Mouse (Mus musculus) embryonic facial prominence, embryonic 15.5 days (tissue): ENCODE data around the gene Wbp2. TPM values are rescaled to one million over a fixed set of nuclear protein-coding genes. Genes with fewer than 3 reads are reported as not detected.
"Not testable (repeated sequence)": the region's sequence is repeated elsewhere in the genome, so short reads cannot be mapped to it uniquely, and the experiment has no call there.

Experiments used
- ATAC-seq: fragments of 200-750 bp; cut with Nextera tagmentation; 2 replicates; pipeline ENCODE4 v1.8.0; 2017; ENCODE audit warnings: low read depth, moderate TSS enrichment; ENCODE audit not compliant: insufficient number of reproducible peaks, low FRiP score, low TSS enrichment
- H3K27ac ChIP-seq: fragments of 300-500 bp; sonication (generic); replicated peaks from 2 replicates; pipeline ENCODE4 v1.5.1; 2015; ENCODE audit warnings: mild to moderate bottlenecking, inconsistent platforms
- H3K27me3 ChIP-seq: fragments of 300-500 bp; sonication (generic); 2 replicates; pipeline ENCODE4 v1.6.1; 2015; ENCODE audit warnings: inconsistent platforms
- H3K36me3 ChIP-seq: fragments of 300-500 bp; sonication (generic); 2 replicates; pipeline ENCODE4 v1.6.1; 2015; ENCODE audit warnings: mild to moderate bottlenecking, inconsistent platforms
- H3K4me1 ChIP-seq: fragments of 300-500 bp; sonication (generic); 2 replicates; pipeline ENCODE4 v1.6.1; 2015; ENCODE audit warnings: inconsistent platforms
- H3K4me2 ChIP-seq: fragments of 300-500 bp; sonication (generic); replicated peaks from 2 replicates; pipeline ENCODE4 v1.6.1; 2015; ENCODE audit warnings: mild to moderate bottlenecking, inconsistent platforms
- H3K4me3 ChIP-seq: fragments of 300-500 bp; sonication (generic); replicated peaks from 2 replicates; pipeline ENCODE4 v1.5.1; 2015; ENCODE audit warnings: mild to moderate bottlenecking, inconsistent platforms
- H3K9ac ChIP-seq: fragments of 300-500 bp; sonication (generic); 2 replicates; pipeline ENCODE4 v1.6.1; 2015; ENCODE audit warnings: inconsistent platforms
- H3K9me3 ChIP-seq: fragments of 300-500 bp; sonication (generic); replicated peaks from 2 replicates; pipeline ENCODE4 v1.6.1; 2016; ENCODE audit warnings: inconsistent platforms
- WGBS: fragments of 180-500 bp; shearing (Covaris S2); methylation state at CpG from one replicate; pipeline ENCODE4 v1.1.7; 2015; 5-methylcytosine and 5-hydroxymethylcytosine counted together
- polyA plus RNA-seq: library from polyadenylated mRNA; unstranded; fragments of >200 nt; fragmentation: Nextera tagmentation; extraction: Ambion mirVana; gene quantifications from 2 replicates; pipeline ENCODE4 v1.2.1, GENCODE M21; 2015

Wbp2 gene
- polyA plus RNA-seq, 1 experiment from 2014 or later: 90.8 TPM

DNA sequence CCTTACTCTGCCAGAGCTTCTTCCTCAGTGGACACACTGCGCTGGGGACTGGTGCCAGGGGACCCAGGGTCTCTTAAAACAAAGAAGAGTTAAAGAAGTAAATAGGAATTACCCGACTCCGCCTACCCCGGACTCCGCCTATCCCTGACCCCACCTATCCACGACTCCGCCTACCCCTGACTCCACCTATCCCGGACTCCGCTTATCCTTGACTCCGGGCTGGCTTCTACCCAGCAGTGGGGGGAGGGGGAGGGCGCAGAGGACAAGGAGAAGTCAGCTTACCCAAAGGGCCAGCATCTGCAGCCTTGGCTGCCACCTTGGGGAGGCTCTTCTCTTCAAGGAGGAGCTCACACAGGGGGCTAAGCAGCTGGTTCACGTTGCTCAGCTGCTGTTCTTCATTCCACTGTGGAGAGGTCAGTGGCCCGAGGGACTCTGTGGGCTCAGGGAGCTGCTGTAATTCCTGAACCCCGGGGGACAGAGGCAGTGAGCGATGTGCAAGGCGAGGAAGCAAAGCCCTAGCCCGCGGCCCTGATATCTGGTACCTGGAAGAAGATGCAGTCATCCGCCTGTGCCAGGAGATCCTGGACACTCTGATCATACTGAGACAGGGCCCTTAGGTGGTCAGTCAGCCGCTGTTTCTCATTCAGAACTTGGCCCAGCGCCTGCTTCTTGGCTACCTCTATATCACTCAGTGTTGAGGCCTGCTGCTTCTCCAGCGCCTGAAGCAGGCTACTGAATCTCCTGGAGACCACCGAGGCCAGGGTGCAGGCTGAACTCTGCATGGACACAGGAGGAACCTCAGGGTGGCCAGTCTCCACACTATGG is 40.6 kb upstream of the Wbp2 start, which contains the start of gene Trim47:
Gene Trim47 (minus strand): TSS at position 55 of the 825 bp plus-strand sequence.
- Histone ChIP-seq H3K27me3 (no peaks in the 10 kb centered on the region), H3K9ac (no peak within 1 kb of the TSS), H3K9me3 (no peaks in the 10 kb centered on the region), H3K4me3 (peak within 1 kb of the TSS; percentile 22), H3K4me1 (peaks cover 43% of the 10 kb centered on the region), H3K27ac (peak within 1 kb of the TSS; percentile 39), H3K36me3 (peaks cover 27% of the 10 kb centered on the region), H3K4me2 (peak within 1 kb of the TSS; percentile 43)
- WGBS: 24% methylated on average over 23 of the region's 23 CpGs
- ATAC-seq: peak; percentile 39; the same call in 1 of the 2 replicates

- H3K36me3 ChIP-seq: peaks cover 28% of the 10 kb centered on the region
These were observed 39.5 kb upstream of the Wbp2 start for GRCm38 (mm10) chr11:116126261-116126660.

DNA sequence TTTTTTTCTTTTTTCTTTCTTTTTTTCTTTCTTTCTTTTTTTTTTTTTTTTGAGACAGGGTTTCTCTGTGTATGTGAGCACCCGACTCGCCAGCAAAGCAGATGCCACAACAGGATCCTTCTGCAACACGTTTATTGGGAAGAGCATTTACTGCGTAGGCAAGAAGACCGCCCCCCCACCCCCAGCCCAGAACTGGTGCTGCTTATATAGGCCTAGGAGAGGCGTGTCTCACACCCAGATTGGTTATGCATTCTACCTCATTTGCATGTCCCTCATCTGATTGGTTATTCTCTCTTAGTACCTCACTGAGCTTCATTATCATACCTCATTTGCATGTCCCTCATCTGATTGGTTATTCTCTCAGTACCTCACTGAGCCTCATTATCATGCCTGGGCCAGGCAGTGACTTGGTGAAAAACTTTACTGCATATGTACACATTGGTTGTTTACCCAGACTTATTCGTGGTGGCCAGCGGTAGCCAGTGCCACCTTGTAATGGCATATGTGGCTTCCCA is 35.0 kb upstream of the Wbp2 start:
- not testable (repeated sequence) for H3K4me2 ChIP-seq, H3K9me3 ChIP-seq, H3K4me3 ChIP-seq, ATAC-seq, H3K27me3 ChIP-seq, H3K27ac ChIP-seq, H3K9ac ChIP-seq, H3K4me1 ChIP-seq
- H3K36me3 ChIP-seq: peaks cover 28% of the 10 kb centered on the region
- 88% methylated on average over 8 of the region's 8 CpGs for WGBS

More at GRCm38 (mm10) chr11:116126261-116126660, 39.5 kb upstream of the Wbp2 start:
- no peak overlapping the region for H3K4me2 ChIP-seq
- no peak overlapping the region for H3K27ac ChIP-seq
- H3K9ac ChIP-seq: no peak overlapping the region
- H3K27me3 ChIP-seq: no peaks in the 10 kb centered on the region
- WGBS: 95% methylated on average over 15 of the region's 15 CpGs
- no peaks in the 10 kb centered on the region for H3K9me3 ChIP-seq
- H3K4me3 ChIP-seq: no peak overlapping the region
- peaks cover 35% of the 10 kb centered on the region for H3K4me1 ChIP-seq
- ATAC-seq: no peak

DNA sequence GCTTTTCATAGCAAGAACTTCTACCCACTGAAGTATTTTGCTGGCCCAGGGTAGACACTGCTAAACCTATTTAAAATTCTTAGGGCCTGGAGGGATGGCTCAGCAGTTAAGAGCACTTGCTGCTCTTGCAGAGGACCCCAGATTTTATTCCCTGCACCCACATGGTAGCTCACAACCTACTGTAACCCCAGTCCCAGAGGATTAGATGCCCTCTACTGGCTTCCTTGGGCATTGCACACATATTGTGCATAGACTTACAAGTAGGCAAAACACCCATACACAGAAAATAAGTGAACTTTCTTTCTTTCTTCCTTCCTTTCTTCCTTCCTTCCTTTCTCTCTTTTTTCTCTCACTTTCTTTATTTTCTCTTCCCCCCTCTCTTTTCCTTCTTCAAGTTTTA is 31.0 kb upstream of the Wbp2 start:
- Histone ChIP-seq H3K36me3 (0 out of 2 replicates have a peak, but pooled peaks cover 5% of the 10 kb centered on the region), H3K27ac (peak overlapping the region; percentile 78), H3K9me3 (no peaks in the 10 kb centered on the region), H3K4me1 (peaks cover 6% of the 10 kb centered on the region), H3K4me3 (no peak overlapping the region), H3K9ac (no peak overlapping the region), H3K4me2 (no peak overlapping the region), H3K27me3 (no peaks in the 10 kb centered on the region)
- no peak for ATAC-seq

DNA sequence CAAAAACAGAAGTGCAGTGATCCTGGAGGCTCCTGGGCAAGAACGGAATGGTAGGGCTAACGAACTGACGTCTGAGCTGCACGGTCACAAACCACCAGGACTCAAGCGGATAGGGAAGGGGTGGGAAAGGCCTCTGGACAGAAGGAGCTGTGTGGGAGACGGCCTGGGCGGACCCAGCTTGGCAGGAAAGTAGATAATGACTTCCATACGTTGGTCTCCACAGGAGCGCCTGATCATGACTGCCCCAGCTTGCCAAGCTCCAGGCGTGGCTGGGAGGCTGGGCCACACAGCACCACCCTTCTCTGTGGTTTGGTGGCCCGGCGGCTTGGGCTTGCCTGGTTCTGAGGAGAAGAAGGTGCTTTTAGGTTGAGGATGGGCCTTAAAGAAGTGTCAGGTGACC is 30.4 kb upstream of the Wbp2 start:
- H3K27ac ChIP-seq: peak overlapping the region; percentile 78
- H3K9ac ChIP-seq: no peak overlapping the region

GRCm38 (mm10) chr11:116111611-116112203 is 24.9 kb upstream of the Wbp2 start:
- Histone ChIP-seq H3K9me3 (no peaks in the 10 kb centered on the region), H3K4me2 (no peak overlapping the region), H3K4me1 (peaks cover 41% of the 10 kb centered on the region), H3K27ac (no peak overlapping the region), H3K9ac (no peak overlapping the region), H3K27me3 (peaks cover 48% of the 10 kb centered on the region), H3K4me3 (no peak overlapping the region), H3K36me3 (no peaks in the 10 kb centered on the region)
- WGBS: 85% methylated on average over 19 of the region's 19 CpGs
- ATAC-seq: no peak

More for the DNA sequence above, 30.4 kb upstream of the Wbp2 start:
- 24% methylated on average over 12 of the region's 12 CpGs for WGBS
- peaks cover 6% of the 10 kb centered on the region for H3K4me1 ChIP-seq
- peak; percentile 88 for ATAC-seq
- H3K4me2 ChIP-seq: no peak overlapping the region
- H3K36me3 ChIP-seq: no peaks in the 10 kb centered on the region
- H3K4me3 ChIP-seq: no peak overlapping the region
- no peaks in the 10 kb centered on the region for H3K9me3 ChIP-seq
- H3K27me3 ChIP-seq: no peaks in the 10 kb centered on the region

DNA sequence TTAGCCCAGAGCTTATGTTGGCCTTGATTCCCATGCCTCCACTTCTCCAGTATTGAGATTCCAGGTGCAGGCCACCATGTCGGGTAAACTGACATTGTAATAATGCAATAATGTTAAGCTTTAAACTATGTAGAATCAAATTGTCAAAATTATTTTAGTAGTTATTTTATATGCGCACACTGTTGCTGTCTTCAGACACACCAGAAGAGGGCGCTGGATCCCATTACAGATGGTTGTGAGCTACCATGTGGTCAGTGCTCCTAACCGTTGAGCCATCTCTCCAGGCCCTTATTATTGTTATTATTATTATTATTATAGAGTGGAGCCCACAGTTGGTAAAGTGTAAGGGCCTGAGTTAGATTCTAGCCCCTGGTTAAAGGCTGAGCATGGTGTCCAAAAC is 24.3 kb upstream of the Wbp2 start:
- Histone ChIP-seq H3K4me3 (no peak overlapping the region), H3K36me3 (no peaks in the 10 kb centered on the region), H3K27me3 (peaks cover 54% of the 10 kb centered on the region), H3K9ac (no peak overlapping the region), H3K4me1 (peaks cover 47% of the 10 kb centered on the region), H3K9me3 (no peaks in the 10 kb centered on the region), H3K27ac (no peak overlapping the region), H3K4me2 (no peak overlapping the region)
- WGBS: 84% methylated on average over 4 of the region's 4 CpGs
- no peak for ATAC-seq

DNA sequence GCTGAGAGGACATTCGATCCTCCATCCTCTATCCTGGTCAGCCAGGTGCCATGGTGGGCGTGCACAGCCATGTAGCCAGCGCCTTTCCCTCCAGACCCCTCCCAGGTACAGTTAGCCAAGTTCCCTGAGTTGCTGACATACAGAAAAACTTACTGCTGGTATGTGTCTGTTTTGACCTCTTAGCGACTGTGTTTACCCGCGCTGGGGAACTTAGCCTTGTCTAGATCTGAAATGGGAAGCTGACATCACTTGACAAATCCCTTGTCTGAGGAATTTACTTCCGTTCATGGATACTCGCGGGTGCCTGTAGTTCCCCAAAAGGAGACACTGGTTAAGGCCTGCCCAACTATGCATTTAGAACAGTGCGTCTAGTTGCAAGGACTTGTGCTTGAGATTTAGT is 23.7 kb upstream of the Wbp2 start:
- no peak for ATAC-seq
- peak overlapping the region; percentile 50 for H3K4me3 ChIP-seq
- no peaks in the 10 kb centered on the region for H3K9me3 ChIP-seq
- peak overlapping the region; percentile 79 for H3K4me2 ChIP-seq
- no peaks in the 10 kb centered on the region for H3K36me3 ChIP-seq
- no peak overlapping the region for H3K9ac ChIP-seq
- WGBS: 23% methylated on average over 10 of the region's 10 CpGs
- peaks cover 59% of the 10 kb centered on the region for H3K27me3 ChIP-seq
- peak overlapping the region; percentile 40; the same call in 1 of the 2 replicates for H3K27ac ChIP-seq
- peaks cover 52% of the 10 kb centered on the region for H3K4me1 ChIP-seq

DNA sequence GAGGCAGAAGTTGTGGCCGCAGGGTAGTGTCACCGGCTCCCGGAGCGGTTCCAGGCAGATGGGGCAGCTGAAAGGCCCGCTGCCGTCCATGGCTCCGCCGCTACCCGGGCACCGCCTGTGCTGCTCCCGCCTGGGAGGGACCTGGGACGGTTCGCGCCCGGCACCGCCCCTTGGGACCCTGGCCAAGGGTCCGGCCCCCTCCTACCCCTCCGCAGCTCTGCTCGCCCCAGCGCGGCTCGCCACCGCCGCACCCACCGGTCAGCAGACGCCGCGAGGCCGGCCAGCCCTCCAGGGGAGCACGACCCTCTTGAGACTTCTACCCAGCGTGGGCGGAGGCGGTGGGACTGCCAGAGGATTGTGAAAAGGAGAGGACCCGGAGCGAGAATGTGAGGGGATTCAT is 23.3 kb upstream of the Wbp2 start:
- 1% methylated on average over 34 of the region's 35 CpGs for WGBS
- H3K27me3 ChIP-seq: peaks cover 62% of the 10 kb centered on the region
- H3K4me3 ChIP-seq: peak overlapping the region; percentile 50
- H3K9ac ChIP-seq: peak overlapping the region; percentile 35
- H3K4me2 ChIP-seq: peak overlapping the region; percentile 79
- no peaks in the 10 kb centered on the region for H3K36me3 ChIP-seq
- ATAC-seq: peak; percentile 57
- H3K9me3 ChIP-seq: no peaks in the 10 kb centered on the region
- peaks cover 52% of the 10 kb centered on the region for H3K4me1 ChIP-seq
- peak overlapping the region; percentile 40 for H3K27ac ChIP-seq

DNA sequence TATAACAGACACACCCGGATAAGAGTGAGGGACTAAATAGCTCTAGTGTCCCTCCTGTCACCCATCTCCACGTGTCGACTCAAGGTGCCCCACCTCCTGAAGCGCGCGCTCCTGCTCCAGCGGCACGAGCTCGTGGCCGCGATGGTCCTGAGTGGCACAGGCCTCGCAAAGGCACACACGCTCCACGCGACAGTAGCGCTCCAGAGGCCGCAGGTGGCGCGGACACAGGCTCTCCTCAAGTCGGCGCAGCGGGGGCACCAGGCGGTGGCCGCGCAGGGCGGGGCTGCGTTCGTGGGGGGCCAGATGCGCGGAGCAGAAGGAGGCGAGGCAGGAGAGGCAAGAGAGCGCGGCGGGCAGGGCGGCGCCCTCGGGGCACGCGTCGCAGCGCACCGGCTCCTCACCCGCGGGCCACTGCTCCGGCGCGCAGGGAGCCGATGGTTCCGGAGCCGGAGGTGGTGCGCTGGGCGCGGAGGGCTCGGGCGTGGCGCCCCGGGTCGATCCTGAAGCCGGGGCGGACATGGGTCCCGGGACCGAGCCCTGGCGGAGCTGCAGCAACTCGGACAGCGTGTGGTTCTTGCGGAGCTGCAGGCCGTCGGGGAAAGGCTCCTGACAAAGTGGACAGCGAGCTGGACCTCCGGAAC is 22.8 kb upstream of the Wbp2 start:
- H3K27ac ChIP-seq: peak overlapping the region; percentile 40
- WGBS: under 1% methylated on average over 70 of the region's 70 CpGs
- peak overlapping the region; percentile 35 for H3K9ac ChIP-seq
- ATAC-seq: no peak
- peak overlapping the region; percentile 79 for H3K4me2 ChIP-seq
- H3K27me3 ChIP-seq: peaks cover 62% of the 10 kb centered on the region
- no peaks in the 10 kb centered on the region for H3K36me3 ChIP-seq
- H3K4me1 ChIP-seq: peaks cover 52% of the 10 kb centered on the region
- peak overlapping the region; percentile 50 for H3K4me3 ChIP-seq
- no peaks in the 10 kb centered on the region for H3K9me3 ChIP-seq
